9 mouse cellular contexts compared by ENCODE assay signal in genomic region chr2:178246767-178247166, GRCm38 (mm10).
DNase-seq lines count a peak whose midpoint lies in the region; ATAC-seq and TF ChIP-seq lines count a peak whose summit lies in the region.
"Had no signal": no experiment of that assay in that cellular context is flagged by ENCODE, and none has a peak within 500 bp of the region (broad histone marks: within the 10 kb centered on the region; RNA-seq: fewer than 3 reads in every experiment).

No protein-coding gene starts in this region.

- peak; percentile 45; the same call in 1 of the 2 replicates for ATAC-seq in granulocyte monocyte progenitor cell, adult 5-6 weeks (replicated peaks; ENCODE audit: poor library complexity, severe bottlenecking)

- TF ChIP-seq CTCF in cerebellum, adult 2 months (IDR thresholded peaks at IDR 0.05; ENCODE audit: borderline replicate concordance, insufficient read depth, low read depth, low read length), result peak; percentile 28; the same call in 1 of the 2 replicates

- no peak for TF ChIP-seq POLR2A in cerebellum, adult 2 months (IDR thresholded peaks at IDR 0.05; ENCODE audit: borderline replicate concordance, insufficient read depth, low read length)

- H3K4me1 ChIP-seq in cerebellum, adult 2 months (ENCODE audit: control insufficient read depth, insufficient read depth, low read length), result peaks cover 55% of the 10 kb centered on the region
- H3K4me1 ChIP-seq: neural tube, embryonic 12.5 days had no signal

- 74% methylated on average over 4 of the region's 4 CpGs for WGBS in cerebellum, adult 2 months

- no peak overlapping the region for H3K27ac ChIP-seq in cerebellum, adult 2 months (ENCODE audit: insufficient read depth, low read length)
- H3K27ac ChIP-seq: neural tube, embryonic 12.5 days had no signal

- no peaks in the 10 kb centered on the region for H3K27me3 ChIP-seq in cerebellum, adult 2 months (ENCODE audit: control insufficient read depth, insufficient read depth, low read length)

- DNase-seq in cerebellum, adult 2 months, result no peak
- no peak for DNase-seq in cerebellum, adult 8-10 months
- peak; percentile 41 for DNase-seq in layer of hippocampus, adult 11-12 months (ENCODE audit: low spot score)
- DNase-seq in layer of hippocampus, postnatal 25 days (ENCODE audit: extremely low spot score in 1 of 2, low spot score in 1 of 2), result no peak
- DNase-seq in 416B (ENCODE audit: low read depth), result peak; percentile 21
- DNase-seq in urinary bladder, postnatal 14 days (ENCODE audit: low spot score), result no peak
- no peak for DNase-seq in adrenal gland, adult 8-10 months

- no peak overlapping the region for H3K4me3 ChIP-seq in cerebellum, adult 2 months (replicated peaks; ENCODE audit: insufficient read depth, low read depth, low read length)
- H3K4me3 ChIP-seq: neural tube, embryonic 12.5 days had no signal

Comparison
In these comparisons a context has a peak if more than half of its experiments do, and no peak if none do; other contexts are left out.
1. DNase-seq: peak in layer of hippocampus, adult 11-12 months (single experiment) and 416B (single experiment); none in cerebellum, adult 2 months (0 of 2), cerebellum, adult 8-10 months (single experiment), layer of hippocampus, postnatal 25 days (0 of 2), urinary bladder, postnatal 14 days (single experiment) and adrenal gland, adult 8-10 months (single experiment).